Mouse (Mus musculus): Measurements from ENCODE around the gene Hist1h1t.

DNA sequence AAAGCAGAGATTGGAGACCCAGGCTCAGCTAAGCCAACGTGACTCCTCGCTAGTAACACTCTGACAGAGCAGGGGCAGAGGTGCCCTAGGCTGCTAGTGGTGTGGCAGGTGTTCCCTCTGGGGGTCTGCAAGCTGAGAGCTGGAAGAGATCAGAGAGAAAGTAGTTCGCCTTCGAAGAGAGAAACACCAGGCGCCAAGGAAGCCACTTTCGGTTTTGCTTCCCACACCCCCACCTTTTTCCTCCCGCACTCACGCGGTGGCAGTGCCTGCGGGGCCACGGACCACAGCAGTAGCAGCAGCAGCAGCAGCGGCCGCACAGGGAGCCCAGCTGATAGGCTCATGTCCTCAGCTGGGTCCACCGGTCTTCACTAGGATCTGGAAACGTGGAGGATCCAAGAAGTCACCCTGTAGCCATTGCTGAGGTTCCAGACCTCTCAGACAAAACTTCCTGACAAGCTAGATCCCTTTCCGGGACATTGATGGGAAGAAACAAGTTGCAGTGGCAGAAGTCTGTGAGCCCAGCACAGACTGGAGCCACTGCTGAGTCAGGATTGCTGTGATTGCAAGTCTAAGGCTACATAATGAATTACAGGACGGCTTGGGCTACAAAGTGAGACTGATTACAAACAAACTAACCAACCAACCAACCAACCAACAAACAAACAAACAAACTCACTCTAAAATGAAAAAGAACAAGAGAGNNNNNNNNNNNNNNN lies 14.9 kb downstream of the Hist1h1t start, which contains the start of gene Hfe:
- TF ChIP-seq CTCF (IDR thresholded peaks at IDR 0.05; ENCODE audit: extremely low read depth, insufficient read length, insufficient replicate concordance, low read depth, low read length) (no peak), POLR2A (IDR thresholded peaks at IDR 0.05; ENCODE audit: low read depth, low read length) (0 out of 2 replicates have a peak, but pooled peaks have one; percentile 42)
